ENCODE assay signal across 14 mouse cellular contexts in genomic region chr7:27574124-27574880, GRCm38 (mm10). TPM values are rescaled to one million over a fixed set of nuclear protein-coding genes. Genes with fewer than 3 reads are reported as not detected.
DNase-seq lines count a peak whose midpoint lies in the region; TF ChIP-seq lines count a peak whose summit lies in the region.
"Had no signal": no experiment of that assay in that cellular context is flagged by ENCODE, and none has a peak within 500 bp of the region (broad histone marks: within the 10 kb centered on the region; RNA-seq: fewer than 3 reads in every experiment).

No protein-coding gene starts in this region.

- H3K4me3 ChIP-seq in ES-Bruce4 (ENCODE audit: low read depth, low read length) = no peak overlapping the region
- H3K4me3 ChIP-seq in myocyte = no peak overlapping the region
- H3K4me3 ChIP-seq: forebrain, embryonic 10.5 days; heart, adult 2 months; liver, embryonic 15.5 days had no signal

- H3K27ac ChIP-seq in ES-Bruce4 (ENCODE audit: insufficient read depth, low read length) = peak overlapping the region; percentile 63
- H3K27ac ChIP-seq: forebrain, embryonic 10.5 days; heart, adult 2 months; liver, embryonic 15.5 days had no signal

- H3K9me3 ChIP-seq in ES-Bruce4 (replicated peaks; ENCODE audit: control insufficient read depth, insufficient read depth, low read length, poor library complexity, severe bottlenecking) = no peaks in the 10 kb centered on the region
- H3K9me3 ChIP-seq: forebrain, embryonic 10.5 days; liver, embryonic 15.5 days had no signal

- DNase-seq in adrenal gland, adult 8-10 months = peak; percentile 61
- DNase-seq in adrenal gland, postnatal 10 days = no peak
- DNase-seq in adrenal gland, postnatal 25 days = peak; percentile 42
- no peak for DNase-seq in kidney, postnatal 4 days
- DNase-seq in cerebellum, adult 11 months = no peak
- no peak for DNase-seq in kidney, adult 9 months
- DNase-seq: cerebellum, adult 9-11 months; heart, adult 2 months had no signal

- H3K27me3 ChIP-seq in ES-Bruce4 (ENCODE audit: control insufficient read depth, insufficient read depth, low read length, poor library complexity, severe bottlenecking) (no peaks in the 10 kb centered on the region), myocyte (ENCODE audit: control insufficient read depth, insufficient read depth, insufficient read length) (no peaks in the 10 kb centered on the region)
- H3K27me3 ChIP-seq: liver, embryonic 15.5 days had no signal

- peaks cover 6% of the 10 kb centered on the region for H3K4me1 ChIP-seq in ES-Bruce4 (ENCODE audit: control insufficient read depth, insufficient read depth, low read length)
- H3K4me1 ChIP-seq: forebrain, embryonic 10.5 days had no signal

- TF ChIP-seq EP300 in ES-Bruce4 (IDR thresholded peaks at IDR 0.05; ENCODE audit: insufficient read depth, low read depth, low read length) = peak; percentile 80

- H3K9ac ChIP-seq in ES-Bruce4 (ENCODE audit: low read depth, poor library complexity, severe bottlenecking) = no peak overlapping the region
- H3K9ac ChIP-seq: liver, embryonic 15.5 days had no signal

- TF ChIP-seq POLR2A in ES-Bruce4 (IDR thresholded peaks at IDR 0.05; ENCODE audit: insufficient read depth, low read length) = no peak
- TF ChIP-seq POLR2A in myocyte (IDR thresholded peaks at IDR 0.05; ENCODE audit: insufficient read length, low read depth) = no peak

- H3ac ChIP-seq in myocyte (ENCODE audit: control insufficient read depth, insufficient read length) = no peak overlapping the region

- TF ChIP-seq CTCF in ES-Bruce4 (IDR thresholded peaks at IDR 0.05; ENCODE audit: low read depth, low read length) = no peak

- peaks cover 8% of the 10 kb centered on the region for H3K36me3 ChIP-seq in ES-Bruce4 (ENCODE audit: control insufficient read depth, insufficient read depth, low read length, poor library complexity, severe bottlenecking)
- H3K36me3 ChIP-seq in myocyte (ENCODE audit: control insufficient read depth, insufficient read depth) = peaks cover 18% of the 10 kb centered on the region

- H3K79me2 ChIP-seq in myocyte (ENCODE audit: control insufficient read depth, insufficient read depth) = no peaks in the 10 kb centered on the region

- peak overlapping the region; percentile 31 for H3K4me2 ChIP-seq in myocyte (ENCODE audit: low read depth)
- H3K4me2 ChIP-seq: liver, embryonic 15.5 days had no signal

TF ChIP-seq in myocyte, 11 proteins besides CTCF, POLR2A, EP300 and RAD21:
- TF ChIP-seq MYOD1 (IDR thresholded peaks at IDR 0.05; ENCODE audit: control insufficient read depth in 1 of 3, insufficient read length in 2 of 3, low read depth in 2 of 3) (peak; percentile 4 to 84 (median 52)), TCF3 (IDR thresholded peaks at IDR 0.05; ENCODE audit: insufficient read length, low read depth) (no peak), SRF (IDR thresholded peaks at IDR 0.05; ENCODE audit: control insufficient read depth, insufficient read length, low read depth) (no peak), MYOG (IDR thresholded peaks at IDR 0.05; ENCODE audit: control insufficient read depth in 1 of 3, insufficient read depth in 1 of 3, insufficient read length in 2 of 3, low read depth in 2 of 3) (peak in 1 of 3 experiments; percentile 65), POLR2AphosphoS2 (IDR thresholded peaks at IDR 0.05; ENCODE audit: insufficient read length, low read depth) (peak; percentile 19), REST (IDR thresholded peaks at IDR 0.05; ENCODE audit: insufficient read depth, insufficient read length) (no peak), CEBPB (IDR thresholded peaks at IDR 0.05; ENCODE audit: insufficient read depth, poor library complexity, severe bottlenecking) (0 out of 2 replicates have a peak, but pooled peaks have one; percentile 32), TCF12 (IDR thresholded peaks at IDR 0.05; ENCODE audit: insufficient read depth, poor library complexity, severe bottlenecking) (peak; percentile 34), E2F4 (IDR thresholded peaks at IDR 0.05; ENCODE audit: insufficient read depth) (no peak), MAX (IDR thresholded peaks at IDR 0.05; ENCODE audit: low read depth) (no peak), USF1 (IDR thresholded peaks at IDR 0.05; ENCODE audit: low read depth) (no peak)

RNA-seq across cellular contexts. Expression of gene Akt2, which starts 17.1 kb away (rescaled TPM):
- total RNA-seq in adrenal gland, adult 8-10 months (2022) = 100 to 1,000 TPM; 162 to 282 (median 233) TPM
- total RNA-seq in adrenal gland, postnatal 10 days (2021) = 100 to 1,000 TPM; 237 to 317 TPM
- polyA plus RNA-seq in ES-Bruce4 (2011; ENCODE audit: insufficient read depth, insufficient read length, low read depth, missing spikeins) = 38.7 and 39.8 TPM in 2 replicates
- 150 and 209 TPM in 2 replicates for total RNA-seq in adrenal gland, postnatal 25 days (2021)
- 343 TPM for polyA plus RNA-seq in myocyte (2012; fragmentation: generic; extraction: Trizol)

RNA-seq across cellular contexts. Expression of gene 2310022A10Rik, which starts 21.3 kb away (rescaled TPM):
- 10 to 100 TPM; 21.6 to 23.8 (median 22.0) TPM for total RNA-seq in adrenal gland, adult 8-10 months (2022)
- 10 to 100 TPM; 14.7 to 25.1 TPM for total RNA-seq in adrenal gland, postnatal 10 days (2021)
- polyA plus RNA-seq in ES-Bruce4 (2011; ENCODE audit: insufficient read depth, insufficient read length, low read depth, missing spikeins) (36.1 and 36.7 TPM in 2 replicates), myocyte (2012; fragmentation: generic; extraction: Trizol) (35.5 TPM)
- total RNA-seq in adrenal gland, postnatal 25 days (2021) = 16.9 and 18.0 TPM in 2 replicates

RNA-seq across cellular contexts. Expression of gene Pld3, which starts 21.3 kb away (rescaled TPM):
- total RNA-seq in adrenal gland, adult 8-10 months (2022) = 100 to 1,000 TPM; 135 to 205 (median 166) TPM
- total RNA-seq in adrenal gland, postnatal 10 days (2021) = 10 to 100 TPM; 84.0 to 86.6 TPM
- polyA plus RNA-seq in ES-Bruce4 (2011; ENCODE audit: insufficient read depth, insufficient read length, low read depth, missing spikeins) (50.8 and 72.8 TPM in 2 replicates), myocyte (2012; fragmentation: generic; extraction: Trizol) (132 TPM)
- total RNA-seq in adrenal gland, postnatal 25 days (2021) = 108 and 114 TPM in 2 replicates

RNA-seq across cellular contexts. Expression of gene Hipk4, which starts 51.2 kb away (rescaled TPM):
- 1 to 10 TPM in 1 of 4 experiments, under 1 TPM in 3; 0.23 to 1.1 (median 0.61) TPM for total RNA-seq in adrenal gland, adult 8-10 months (2022)
- under 1 TPM; 0.24 to 0.67 TPM for total RNA-seq in adrenal gland, postnatal 10 days (2021)
- 1.4 and 1.5 TPM in 2 replicates for polyA plus RNA-seq in ES-Bruce4 (2011; ENCODE audit: insufficient read depth, insufficient read length, low read depth, missing spikeins)
- total RNA-seq in adrenal gland, postnatal 25 days (2021) = 0.88 TPM in 1 of 2 replicates, not detected in the other
- 0.98 TPM for polyA plus RNA-seq in myocyte (2012; fragmentation: generic; extraction: Trizol)
- total RNA-seq: gastrocnemius, adult 18-20 months had no signal
- polyA plus RNA-seq: activated CD4-positive, CD25-positive, alpha-beta regulatory T cell, adult 4 months had no signal

Comparison
In these comparisons a context has a peak if more than half of its experiments do, and no peak if none do; other contexts are left out.
1. DNase-seq: peak in adrenal gland, adult 8-10 months (single experiment) and adrenal gland, postnatal 25 days (single experiment); none in adrenal gland, postnatal 10 days (single experiment), kidney, postnatal 4 days (0 of 2), cerebellum, adult 11 months (single experiment) and kidney, adult 9 months (single experiment).